Mouse (Mus musculus): ENCODE data around the gene Lipt2.

DNA sequence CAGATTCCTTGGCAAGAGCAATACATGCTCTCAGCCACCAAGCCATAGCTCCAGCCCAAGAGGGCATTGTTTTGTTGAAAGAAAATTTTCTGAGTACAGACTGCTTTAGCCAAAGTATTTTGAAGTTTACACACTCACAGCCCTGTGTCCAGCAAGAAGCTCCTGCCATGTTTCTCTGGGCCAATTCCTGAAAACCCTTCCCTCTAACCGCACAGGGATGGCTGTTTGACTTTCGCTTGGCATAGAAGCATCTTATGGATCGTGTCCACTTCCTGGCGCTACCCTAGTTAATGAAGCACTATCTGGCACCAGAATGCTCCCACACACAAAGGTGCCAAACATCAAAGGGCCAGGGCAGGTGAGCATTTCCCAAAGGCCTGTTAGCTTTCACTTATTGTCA is 10.5 kb upstream of the Lipt2 start:
- TF ChIP-seq CTCF (IDR thresholded peaks at IDR 0.05; ENCODE audit: control insufficient read depth, insufficient read depth, insufficient read length) (no peak), MYOD1 (IDR thresholded peaks at IDR 0.05; ENCODE audit: control insufficient read depth, insufficient read length, low read depth) (no peak), MAX (IDR thresholded peaks at IDR 0.05) (no peak), MYOG (IDR thresholded peaks at IDR 0.05; ENCODE audit: control insufficient read depth, extremely low read depth, insufficient read length) (no peak), CEBPB (IDR thresholded peaks at IDR 0.05; ENCODE audit: low read depth) (no peak)
